Mouse (Mus musculus) liver, embryonic 13.5 days (tissue): ENCODE results near the gene Atp4b. TPM values are rescaled to one million over a fixed set of nuclear protein-coding genes. Genes with fewer than 3 reads are reported as not detected.

Source experiments
- ATAC-seq: fragments of 200-750 bp; cut with Nextera tagmentation; 2 replicates; pipeline ENCODE4 v1.8.0; 2017; ENCODE audit warnings: low read depth, mild to moderate bottlenecking, moderate number of reproducible peaks, moderate library complexity
- DNase-seq: peaks from one replicate; pipeline ENCODE4 v3.0.0; 2022
- H3K27ac ChIP-seq: fragments of 300-500 bp; sonication (generic); 2 replicates; pipeline ENCODE4 v1.5.1; 2015; ENCODE audit warnings: moderate library complexity, mild to moderate bottlenecking, inconsistent platforms
- H3K27me3 ChIP-seq: fragments of 300-500 bp; sonication (generic); 2 replicates; pipeline ENCODE4 v1.6.1; 2015; ENCODE audit warnings: mild to moderate bottlenecking, inconsistent platforms
- H3K36me3 ChIP-seq: fragments of 300-500 bp; sonication (generic); 2 replicates; pipeline ENCODE4 v1.6.1; 2015; ENCODE audit warnings: mild to moderate bottlenecking, inconsistent platforms
- H3K4me1 ChIP-seq: fragments of 300-500 bp; sonication (generic); replicated peaks from 2 replicates; pipeline ENCODE4 v1.6.1; 2015; ENCODE audit warnings: inconsistent platforms
- H3K4me2 ChIP-seq: fragments of 300-500 bp; sonication (generic); 2 replicates; pipeline ENCODE4 v1.6.1; 2015; ENCODE audit warnings: inconsistent platforms, mild to moderate bottlenecking, moderate library complexity
- H3K4me3 ChIP-seq: fragments of 300-500 bp; sonication (generic); replicated peaks from 2 replicates; pipeline ENCODE4 v1.5.1; 2015; ENCODE audit warnings: mild to moderate bottlenecking, inconsistent platforms
- H3K9ac ChIP-seq: fragments of 300-500 bp; sonication (generic); 2 replicates; pipeline ENCODE4 v1.6.1; 2015; ENCODE audit warnings: mild to moderate bottlenecking, inconsistent platforms
- H3K9me3 ChIP-seq: fragments of 300-500 bp; sonication (generic); replicated peaks from 2 replicates; pipeline ENCODE4 v1.6.1; 2016; ENCODE audit warnings: inconsistent platforms
- WGBS: fragments of 180-500 bp; shearing (Covaris S2); methylation state at CpG from one replicate; pipeline ENCODE4 v1.1.7; 2015; ENCODE audit not compliant: insufficient replicate concordance; 5-methylcytosine and 5-hydroxymethylcytosine counted together
- polyA plus RNA-seq: library from polyadenylated mRNA; unstranded; fragments of >200 nt; fragmentation: Nextera tagmentation; extraction: Ambion mirVana; gene quantifications from 2 replicates; pipeline ENCODE4 v1.2.1, GENCODE M21; 2015

Atp4b gene
- not detected in 2 replicates for polyA plus RNA-seq

- Histone ChIP-seq H3K4me3 (no peak within 1 kb of the TSS), H3K9ac (no peak within 1 kb of the TSS), H3K27me3 (no peaks in the 10 kb centered on the region), H3K36me3 (no peaks in the 10 kb centered on the region), H3K4me1 (no peaks in the 10 kb centered on the region), H3K27ac (no peak within 1 kb of the TSS), H3K9me3 (no peaks in the 10 kb centered on the region), H3K4me2 (no peak within 1 kb of the TSS)
- no peak for DNase-seq
- ATAC-seq = no peak
- WGBS = 57% methylated on average over 5 of the region's 5 CpGs
These were observed at the start of gene Atp4b for GRCm38 (mm10) chr8:13396725-13397124. Gene Atp4b, minus strand, starts transcription at chr8:13396825.

- 72% methylated on average over 2 of the region's 2 CpGs for WGBS
- Histone ChIP-seq H3K4me1 (no peaks in the 10 kb centered on the region), H3K27me3 (peaks cover 4% of the 10 kb centered on the region), H3K4me2 (no peak overlapping the region), H3K9me3 (no peaks in the 10 kb centered on the region), H3K4me3 (no peak overlapping the region), H3K27ac (no peak overlapping the region), H3K9ac (no peak overlapping the region), H3K36me3 (no peaks in the 10 kb centered on the region)
- DNase-seq (no peak), ATAC-seq (no peak)
These were observed 45.5 kb upstream of the Atp4b start for GRCm38 (mm10) chr8:13442152-13442551.

GRCm38 (mm10) chr8:13437531-13437930 is 40.9 kb upstream of the Atp4b start:
- Histone ChIP-seq H3K4me1 (no peaks in the 10 kb centered on the region), H3K36me3 (no peaks in the 10 kb centered on the region), H3K4me2 (no peak overlapping the region), H3K27ac (no peak overlapping the region), H3K9me3 (no peaks in the 10 kb centered on the region), H3K27me3 (peaks cover 44% of the 10 kb centered on the region), H3K9ac (no peak overlapping the region), H3K4me3 (no peak overlapping the region)
- ATAC-seq (no peak), DNase-seq (no peak)
- 25% methylated on average over 2 of the region's 2 CpGs for WGBS

GRCm38 (mm10) chr8:13436052-13436451 is 39.4 kb upstream of the Atp4b start:
- H3K9ac ChIP-seq = no peak overlapping the region
- no peak overlapping the region for H3K4me3 ChIP-seq
- H3K27me3 ChIP-seq = peaks cover 45% of the 10 kb centered on the region
- DNase-seq (no peak), ATAC-seq (no peak)
- H3K4me2 ChIP-seq = no peak overlapping the region
- H3K4me1 ChIP-seq = no peaks in the 10 kb centered on the region
- 7% methylated on average over 8 of the region's 8 CpGs for WGBS
- no peak overlapping the region for H3K27ac ChIP-seq
- no peaks in the 10 kb centered on the region for H3K36me3 ChIP-seq
- H3K9me3 ChIP-seq = no peaks in the 10 kb centered on the region

DNA sequence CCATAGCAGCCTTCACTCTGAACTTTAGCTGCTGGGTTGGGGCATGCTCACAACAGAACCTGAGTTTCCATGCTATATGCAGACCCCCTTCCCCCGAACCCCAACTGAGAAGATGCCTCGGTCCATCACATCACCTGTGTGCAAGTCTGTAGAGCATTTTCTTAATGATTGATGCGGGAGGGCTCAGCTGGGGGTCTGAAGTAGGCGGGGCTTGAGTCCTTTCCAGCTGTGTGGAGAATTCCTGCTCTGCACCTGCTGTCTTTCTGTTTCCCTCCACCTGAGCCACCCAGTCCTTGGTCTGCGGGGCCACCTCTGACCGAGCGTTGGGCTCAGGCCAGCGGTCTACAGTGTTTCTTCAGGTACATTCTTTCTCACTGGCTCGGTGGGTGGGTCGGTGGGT is 38.3 kb upstream of the Atp4b start, which contains the start of gene Tmem255b:
Gene Tmem255b (plus strand): TSS at position 301 of the 400 bp plus-strand sequence.
- WGBS = 22% methylated on average over 10 of the region's 10 CpGs
- Histone ChIP-seq H3K4me3 (no peak within 1 kb of the TSS), H3K9ac (no peak within 1 kb of the TSS), H3K27ac (no peak within 1 kb of the TSS), H3K36me3 (no peaks in the 10 kb centered on the region), H3K4me1 (no peaks in the 10 kb centered on the region), H3K4me2 (no peak within 1 kb of the TSS), H3K9me3 (no peaks in the 10 kb centered on the region), H3K27me3 (peaks cover 45% of the 10 kb centered on the region)
- DNase-seq (no peak), ATAC-seq (no peak)

- Histone ChIP-seq H3K4me1 (no peaks in the 10 kb centered on the region), H3K9me3 (no peaks in the 10 kb centered on the region), H3K27ac (no peak overlapping the region), H3K4me3 (no peak overlapping the region), H3K27me3 (peaks cover 45% of the 10 kb centered on the region), H3K4me2 (no peak overlapping the region), H3K9ac (no peak overlapping the region), H3K36me3 (no peaks in the 10 kb centered on the region)
- whole genome bisulfite sequencing = 31% methylated on average over 5 of the region's 5 CpGs
- ATAC-seq (no peak), DNase-seq (no peak)
These were observed 36.5 kb upstream of the Atp4b start for GRCm38 (mm10) chr8:13433130-13433529.

- H3K27me3 ChIP-seq = peaks cover 28% of the 10 kb centered on the region
- no peak overlapping the region for H3K27ac ChIP-seq
- ATAC-seq (no peak), DNase-seq (no peak)
- H3K4me2 ChIP-seq = no peak overlapping the region
- H3K4me3 ChIP-seq = no peak overlapping the region
- H3K4me1 ChIP-seq = no peaks in the 10 kb centered on the region
- no peaks in the 10 kb centered on the region for H3K36me3 ChIP-seq
- no peak overlapping the region for H3K9ac ChIP-seq
- H3K9me3 ChIP-seq = no peaks in the 10 kb centered on the region
These were observed 34.2 kb upstream of the Atp4b start for GRCm38 (mm10) chr8:13430866-13431265.

DNA sequence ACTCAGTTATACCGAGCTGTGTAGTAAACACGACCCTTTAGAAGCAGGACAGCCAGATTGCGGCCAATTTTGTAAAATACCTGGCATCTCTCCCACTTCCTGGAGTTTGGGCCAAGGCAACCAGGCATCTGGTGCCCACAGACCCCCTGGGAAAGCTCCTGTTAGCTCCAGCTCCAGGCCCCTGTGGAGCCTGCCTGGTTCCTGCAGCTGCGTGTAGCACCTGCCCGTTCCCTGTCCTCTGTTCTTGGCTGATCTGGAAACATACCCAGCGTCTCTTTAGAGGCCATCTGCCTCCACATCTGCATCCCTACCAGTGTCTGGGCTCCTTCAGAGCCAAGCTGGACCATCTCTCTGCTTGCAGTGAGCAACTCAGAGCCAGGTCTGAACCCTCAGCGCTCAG is 33.8 kb upstream of the Atp4b start:
- ATAC-seq = no peak

DNA sequence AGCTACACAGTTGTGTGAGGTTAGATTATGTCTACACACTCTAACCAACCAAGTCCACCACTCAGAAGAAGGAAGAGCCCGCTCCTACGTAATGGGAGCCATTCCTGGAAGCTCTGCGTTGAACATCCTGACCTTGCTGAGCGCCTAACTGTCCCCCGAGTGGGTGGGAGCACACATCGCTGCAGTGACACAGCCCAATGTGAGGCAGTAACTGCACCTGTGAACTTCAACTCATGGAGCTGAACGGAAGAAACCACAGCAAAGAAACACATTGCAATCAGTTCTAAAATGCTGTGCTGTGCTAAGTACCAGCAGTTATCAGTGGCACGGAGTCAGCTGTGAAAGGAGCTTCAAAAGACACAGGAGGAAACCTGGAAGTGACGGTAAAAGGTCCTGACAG is 31.5 kb upstream of the Atp4b start:
- Histone ChIP-seq H3K27ac (no peak overlapping the region), H3K36me3 (no peaks in the 10 kb centered on the region), H3K9ac (no peak overlapping the region), H3K27me3 (peaks cover 3% of the 10 kb centered on the region; the same call in 1 of the 2 replicates), H3K9me3 (no peaks in the 10 kb centered on the region), H3K4me2 (no peak overlapping the region), H3K4me3 (no peak overlapping the region), H3K4me1 (no peaks in the 10 kb centered on the region)
- ATAC-seq = no peak
- no peak for DNase-seq
- 60% methylated on average over 9 of the region's 9 CpGs for WGBS

More for the DNA sequence above, 33.8 kb upstream of the Atp4b start:
- H3K27me3 ChIP-seq = peaks cover 24% of the 10 kb centered on the region
- no peaks in the 10 kb centered on the region for H3K36me3 ChIP-seq
- H3K4me3 ChIP-seq = no peak overlapping the region
- no peak for DNase-seq
- WGBS = 62% methylated on average over 7 of the region's 7 CpGs
- H3K9ac ChIP-seq = no peak overlapping the region
- no peaks in the 10 kb centered on the region for H3K9me3 ChIP-seq
- H3K4me1 ChIP-seq = no peaks in the 10 kb centered on the region
- H3K27ac ChIP-seq = no peak overlapping the region
- H3K4me2 ChIP-seq = no peak overlapping the region

- DNase-seq (no peak), ATAC-seq (no peak)
- H3K27ac ChIP-seq = no peak overlapping the region
- H3K4me3 ChIP-seq = no peak overlapping the region
- H3K27me3 ChIP-seq = no peaks in the 10 kb centered on the region; the same call in 1 of the 2 replicates
- H3K4me1 ChIP-seq = no peaks in the 10 kb centered on the region
- no peak overlapping the region for H3K4me2 ChIP-seq
- no peaks in the 10 kb centered on the region for H3K36me3 ChIP-seq
- H3K9ac ChIP-seq = no peak overlapping the region
- 22% methylated on average over 6 of the region's 6 CpGs for WGBS
- H3K9me3 ChIP-seq = no peaks in the 10 kb centered on the region
These were observed 30.7 kb upstream of the Atp4b start for GRCm38 (mm10) chr8:13427351-13427750.

GRCm38 (mm10) chr8:13420970-13421369 is 24.3 kb upstream of the Atp4b start:
- no peak for ATAC-seq
- Histone ChIP-seq H3K4me3 (no peak overlapping the region), H3K36me3 (no peaks in the 10 kb centered on the region), H3K9ac (no peak overlapping the region), H3K4me1 (no peaks in the 10 kb centered on the region), H3K27ac (no peak overlapping the region), H3K4me2 (no peak overlapping the region), H3K9me3 (no peaks in the 10 kb centered on the region), H3K27me3 (no peaks in the 10 kb centered on the region; the same call in 1 of the 2 replicates)
- DNase-seq = no peak
- WGBS = 82% methylated on average over 6 of the region's 6 CpGs

DNA sequence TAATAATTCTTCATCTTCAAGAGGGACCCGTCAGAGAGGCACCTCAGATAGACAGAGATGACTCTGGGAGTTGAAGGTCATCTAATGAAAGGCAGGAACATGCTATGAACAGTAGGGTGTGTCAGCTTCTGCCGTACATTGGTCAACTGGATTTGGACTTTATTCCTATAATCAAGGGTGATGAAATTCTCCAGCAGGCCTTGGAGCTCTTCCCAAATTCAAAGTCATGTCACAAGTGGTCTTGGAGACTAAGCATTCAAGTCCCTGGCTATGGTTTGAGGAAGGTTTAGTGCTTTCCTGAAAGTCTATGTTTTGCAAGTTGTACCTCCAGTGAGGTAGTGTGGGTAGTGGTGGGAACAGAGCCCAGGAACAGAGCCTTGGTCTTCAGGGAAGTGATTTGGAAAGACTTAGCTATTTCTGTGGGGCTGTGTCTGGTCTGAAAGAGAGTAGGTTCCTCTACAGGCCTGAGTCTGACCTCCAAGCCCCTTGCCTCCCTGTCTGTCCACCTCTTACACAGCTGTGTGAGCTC is 22.6 kb upstream of the Atp4b start:
- Histone ChIP-seq H3K9me3 (no peaks in the 10 kb centered on the region), H3K4me3 (no peak overlapping the region), H3K36me3 (no peaks in the 10 kb centered on the region), H3K27ac (no peak overlapping the region), H3K27me3 (no peaks in the 10 kb centered on the region), H3K9ac (no peak overlapping the region), H3K4me2 (no peak overlapping the region), H3K4me1 (no peaks in the 10 kb centered on the region)
- no peak for DNase-seq
- 49% methylated on average over 2 of the region's 2 CpGs for WGBS
- ATAC-seq = no peak
